Mouse (Mus musculus) myocyte (in vitro differentiated cells): ENCODE data around the gene Lekr1.

Experiments used
- CEBPB ChIP-seq: IDR thresholded peaks from 2 replicates; pipeline ENCODE4 v1.6.1; 2011; ENCODE audit warnings: mild to moderate bottlenecking, moderate library complexity; ENCODE audit not compliant: poor library complexity, insufficient read depth, severe bottlenecking
- E2F4 ChIP-seq: IDR thresholded peaks from one replicate; pipeline ENCODE4 v1.6.1; 2011; ENCODE audit warnings: mild to moderate bottlenecking, control low read depth, moderate library complexity; ENCODE audit not compliant: insufficient read depth
- MAX ChIP-seq: IDR thresholded peaks from one replicate; pipeline ENCODE4 v1.6.1; 2011; ENCODE audit warnings: low read depth, mild to moderate bottlenecking, control low read depth
- MYOD1 ChIP-seq, 3 experiments: IDR thresholded peaks; one replicate each; pipeline ENCODE4 v1.6.1; 2011; ENCODE audit warnings: control low read depth in 2 of 3, low read depth in 2 of 3, mild to moderate bottlenecking in 2 of 3, moderate library complexity in 1 of 3; ENCODE audit not compliant: insufficient read length in 2 of 3, control insufficient read depth in 1 of 3
- MYOG ChIP-seq, 3 experiments: IDR thresholded peaks; one replicate each; pipeline ENCODE4 v1.6.1; 2011; ENCODE audit warnings: control low read depth in 2 of 3, low read depth in 2 of 3, mild to moderate bottlenecking in 2 of 3; ENCODE audit not compliant: insufficient read length in 2 of 3, control insufficient read depth in 1 of 3, insufficient read depth in 1 of 3
- POLR2A ChIP-seq: IDR thresholded peaks from one replicate; pipeline ENCODE4 v1.6.1; 2011; ENCODE audit warnings: low read depth, mild to moderate bottlenecking, control low read depth, moderate library complexity; ENCODE audit not compliant: insufficient read length
- POLR2AphosphoS2 ChIP-seq: IDR thresholded peaks from one replicate; pipeline ENCODE4 v1.6.1; 2011; ENCODE audit warnings: low read depth, control low read depth; ENCODE audit not compliant: insufficient read length
- REST ChIP-seq: IDR thresholded peaks from one replicate; pipeline ENCODE4 v1.6.1; 2011; ENCODE audit warnings: mild to moderate bottlenecking, control low read depth, moderate library complexity; ENCODE audit not compliant: insufficient read depth, insufficient read length
- SRF ChIP-seq: IDR thresholded peaks from one replicate; pipeline ENCODE4 v1.6.1; 2011; ENCODE audit warnings: low read depth; ENCODE audit not compliant: control insufficient read depth, insufficient read length
- TCF3 ChIP-seq: IDR thresholded peaks from one replicate; pipeline ENCODE4 v1.6.1; 2011; ENCODE audit warnings: low read depth, control low read depth; ENCODE audit not compliant: insufficient read length
- USF1 ChIP-seq: IDR thresholded peaks from one replicate; pipeline ENCODE4 v1.6.1; 2011; ENCODE audit warnings: low read depth, mild to moderate bottlenecking, control low read depth, moderate library complexity

GRCm38 (mm10) chr3:65658081-65658612 is 7.9 kb upstream of the Lekr1 start:
- no peak for TF ChIP-seq POLR2A
- TF ChIP-seq MYOG (IDR thresholded peaks at IDR 0.05; ENCODE audit: control insufficient read depth in 1 of 3, insufficient read depth in 1 of 3, insufficient read length in 2 of 3, low read depth in 2 of 3), result no peak
- no peak for TF ChIP-seq MAX
- TF ChIP-seq SRF, result no peak
- TF ChIP-seq MYOD1 (IDR thresholded peaks at IDR 0.05; ENCODE audit: control insufficient read depth in 1 of 3, insufficient read length in 2 of 3, low read depth in 2 of 3), result no peak
- no peak for TF ChIP-seq USF1
- TF ChIP-seq CEBPB, result no peak
- TF ChIP-seq POLR2AphosphoS2, result no peak
- no peak for TF ChIP-seq REST
- TF ChIP-seq E2F4, result no peak
- no peak for TF ChIP-seq TCF3
